Comparison of ENCODE assay signal across 7 mouse cellular contexts in the genomic region with DNA sequence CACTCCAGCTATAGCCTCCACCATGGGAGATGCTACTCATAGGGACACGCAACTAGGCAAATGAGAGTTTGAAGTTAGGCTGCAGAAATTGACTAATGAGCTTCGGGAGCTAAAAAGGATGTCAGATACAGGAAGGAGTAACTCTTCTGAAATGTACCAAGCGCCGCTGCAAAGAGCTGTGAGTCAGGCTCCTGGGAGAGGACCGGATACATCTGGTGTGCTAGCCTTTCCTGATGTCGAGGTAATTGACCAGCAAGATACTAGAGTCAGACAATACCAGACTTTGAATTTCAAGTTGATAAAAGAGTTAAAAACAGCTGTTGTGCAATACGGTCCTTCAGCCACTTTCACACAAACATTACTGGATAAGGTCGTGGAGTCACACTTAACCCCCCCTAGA.
A peak's percentile ranks its signal among the peaks of the same experiment; 100 is the strongest.
DNase-seq lines count a peak whose midpoint lies in the region; ATAC-seq lines count a peak whose summit lies in the region.
"Not testable (repeated sequence)": the region's sequence is repeated elsewhere in the genome, so short reads cannot be mapped to it uniquely, and the experiment has no call there.

No protein-coding gene starts in this region.

- not testable (repeated sequence) for H3K4me1 ChIP-seq in lung, embryonic 16.5 days (replicated peaks; ENCODE audit: control insufficient read depth, insufficient read depth, low read length)

- not testable (repeated sequence) for H3K9ac ChIP-seq in lung, embryonic 16.5 days (ENCODE audit: low read length)

- DNase-seq in adrenal gland, adult (ENCODE audit: inconsistent age in 2 of 2, low spot score in 1 of 2), result peak; percentile 7 to 37
- peak; percentile 36 for DNase-seq in adrenal gland, postnatal 14 days
- DNase-seq in heart, adult 18-20 months, result peak; percentile 6 to 46
- peak; percentile 12 to 21 for DNase-seq in heart, postnatal 10 days
- DNase-seq in kidney, adult 8-10 months, result peak; percentile 16 to 23
- DNase-seq in kidney, postnatal 14 days, result peak; percentile 47

- peak overlapping the region; percentile 25; the same call in 1 of the 2 replicates for H3K27ac ChIP-seq in lung, embryonic 16.5 days (ENCODE audit: low read length)

- not testable (repeated sequence) for H3K4me2 ChIP-seq in lung, embryonic 16.5 days (ENCODE audit: low read depth, low read length)

- intact Hi-C loops in heart, postnatal 10 days (cut with DNase I), result not testable (repeated sequence)

- not testable (repeated sequence) for ATAC-seq in lung, embryonic 16.5 days (ENCODE audit: low read depth)

- not testable (repeated sequence) for H3K27me3 ChIP-seq in lung, embryonic 16.5 days (ENCODE audit: control insufficient read depth, insufficient read depth, low read depth, low read length)

- not testable (repeated sequence) for H3K9me3 ChIP-seq in lung, embryonic 16.5 days (ENCODE audit: control insufficient read depth, low read length)

- not testable (repeated sequence) for H3K36me3 ChIP-seq in lung, embryonic 16.5 days (ENCODE audit: control insufficient read depth, insufficient read depth, low read length)

- not testable (repeated sequence) for H3K4me3 ChIP-seq in lung, embryonic 16.5 days (ENCODE audit: low read length)

- WGBS in lung, embryonic 16.5 days, result 74% methylated on average over 8 of the region's 8 CpGs
